Mouse (Mus musculus) lung, postnatal 4 days (tissue): ENCODE data around the gene Rpp14.

Experiments
- DNase-seq, 2 experiments: peaks; one replicate each; pipeline ENCODE4 v3.0.0; 2021

The Rpp14 gene

DNA sequence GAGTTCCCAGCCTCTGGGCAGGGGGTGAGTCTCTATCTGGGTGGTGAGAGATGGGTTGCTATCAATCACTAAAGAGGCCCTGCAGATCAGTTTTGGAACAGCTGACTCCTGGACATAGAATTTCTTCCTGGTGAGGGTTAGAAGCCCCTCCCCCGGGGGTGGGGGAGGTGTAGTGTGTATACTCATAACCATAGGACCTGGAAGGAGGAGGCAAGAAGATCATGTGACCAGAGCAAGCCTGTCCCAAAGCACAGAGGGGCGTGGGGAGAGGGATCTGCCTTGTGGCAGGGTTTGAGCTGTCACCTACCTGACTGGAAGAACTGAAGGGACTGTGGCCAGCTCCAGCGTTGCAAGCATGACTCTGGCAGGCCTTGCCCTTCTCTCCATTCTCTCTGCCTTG, 18.1 kb upstream of the Rpp14 start:
- DNase-seq: no peak

DNA sequence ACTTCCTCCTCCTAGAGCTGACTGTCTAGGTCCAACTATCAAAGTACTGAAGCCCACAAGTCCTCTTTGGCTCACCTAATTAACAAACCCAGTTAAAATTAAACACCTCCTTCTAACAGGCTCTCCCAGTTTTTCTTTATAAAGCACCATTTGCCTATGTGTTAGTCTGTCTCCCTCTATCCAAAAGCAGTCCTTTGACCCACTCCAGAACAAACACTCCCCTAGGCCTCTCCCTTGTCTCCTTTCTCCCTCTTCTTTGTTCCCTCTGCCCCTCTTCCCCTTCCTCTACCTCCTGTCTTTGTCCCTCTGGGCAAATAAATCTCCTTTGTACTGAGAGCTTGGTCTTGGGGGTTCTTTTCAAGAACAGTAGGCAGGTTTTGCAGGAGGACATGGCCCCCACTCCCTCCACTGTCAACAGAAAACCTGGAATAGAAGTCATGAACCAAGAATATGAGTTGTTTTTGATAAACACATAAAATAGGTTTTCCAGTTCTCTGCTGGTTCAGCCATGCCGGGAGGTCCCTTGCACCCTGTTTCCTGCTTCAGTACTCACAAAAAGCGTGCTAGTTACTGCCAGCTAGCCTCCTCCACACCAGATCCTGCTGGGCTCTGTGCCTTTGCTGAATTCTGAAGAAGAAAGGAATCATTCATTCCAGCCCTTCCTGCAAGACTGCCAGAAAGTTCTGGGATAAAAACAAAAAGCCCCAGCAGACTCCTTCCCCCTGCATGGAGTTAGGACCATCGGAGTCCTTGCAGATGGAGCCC, 17.4 kb upstream of the Rpp14 start:
- no peak for DNase-seq

DNA sequence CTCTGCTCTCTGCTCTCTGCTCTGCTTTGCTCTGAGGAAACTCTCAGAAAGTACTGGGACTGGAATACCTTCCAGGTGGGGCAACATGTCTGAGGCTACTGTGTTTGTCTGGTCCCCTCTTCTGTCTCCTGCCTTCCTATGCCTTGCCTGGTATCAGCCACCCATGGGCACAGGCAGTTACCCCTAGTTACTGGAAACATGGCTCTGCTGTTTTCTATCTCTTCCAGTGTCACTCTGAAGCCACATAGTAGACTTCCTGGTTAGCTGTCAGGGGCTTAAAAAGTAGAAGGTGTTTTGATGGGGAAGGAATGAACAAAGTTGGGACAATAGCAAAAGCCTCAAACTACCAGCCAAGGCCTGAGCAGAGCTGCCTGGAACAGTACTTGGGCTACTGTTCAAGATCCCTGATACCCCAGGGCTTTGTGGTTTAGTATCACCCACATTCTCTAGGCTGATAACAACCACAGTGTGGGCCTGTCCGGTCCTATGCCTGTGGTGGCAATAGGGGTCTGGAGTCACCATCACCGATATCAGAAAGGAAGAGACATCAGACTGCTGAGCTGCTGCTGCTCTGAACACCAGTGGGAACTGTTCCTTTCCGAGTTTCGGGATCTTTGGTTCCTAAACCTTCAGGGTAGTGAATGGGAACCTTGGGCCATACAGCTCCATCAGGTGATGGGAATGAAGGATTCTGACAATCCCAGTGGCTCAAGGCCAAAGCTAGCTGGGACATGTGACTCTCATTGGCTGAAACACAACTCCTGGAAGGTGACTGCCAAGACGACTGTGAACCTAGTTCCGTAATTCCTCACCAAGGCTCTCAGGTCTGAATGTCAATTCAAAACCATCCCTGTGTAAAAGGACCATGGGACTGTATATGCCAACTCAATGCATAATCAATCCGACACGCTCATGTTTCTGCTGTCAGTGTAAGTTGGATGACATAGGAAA, 16.1 kb upstream of the Rpp14 start:
- DNase-seq: no peak

DNA sequence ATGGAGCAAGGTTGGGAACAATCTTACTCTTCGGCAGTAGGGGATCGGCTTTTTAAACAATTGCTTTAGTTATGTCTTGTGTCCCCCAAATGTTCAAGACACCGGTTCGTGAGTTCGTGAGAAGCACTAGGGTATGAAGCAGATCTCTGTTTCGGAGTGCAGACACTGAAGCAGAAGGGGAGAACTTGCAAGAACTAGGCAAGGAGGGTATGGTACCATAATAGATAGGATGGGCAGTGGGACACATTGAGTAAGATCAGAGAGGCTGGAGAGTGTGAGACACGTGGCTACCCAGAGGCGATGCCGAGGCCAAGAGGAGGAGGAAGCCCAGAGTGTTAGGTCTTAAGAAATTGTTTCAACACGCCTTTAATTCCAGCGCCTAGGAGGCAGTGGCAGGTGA, 551 bp downstream of the Rpp14 start:
- peak; percentile 40 to 42 for DNase-seq

DNA sequence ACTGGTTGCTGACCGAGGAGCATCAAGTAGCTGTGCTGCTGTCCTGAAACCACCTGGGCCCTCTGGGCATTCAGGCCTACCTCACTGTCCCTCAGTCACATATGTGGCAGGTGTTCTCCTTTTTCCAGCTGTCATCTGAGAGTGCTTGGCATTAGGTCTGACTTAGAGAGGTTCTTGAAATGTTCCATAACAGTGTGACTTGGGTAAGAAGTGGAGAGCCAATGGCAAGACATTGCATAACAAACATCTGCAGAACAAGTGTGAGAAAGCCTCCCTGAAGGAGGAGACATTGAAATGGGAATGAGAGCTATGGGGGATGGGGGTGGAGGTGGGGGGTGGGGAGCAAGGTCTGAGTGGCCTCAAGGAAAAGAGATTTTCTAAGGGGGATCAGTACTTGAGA, 2.8 kb downstream of the Rpp14 start:
- DNase-seq: no peak

DNA sequence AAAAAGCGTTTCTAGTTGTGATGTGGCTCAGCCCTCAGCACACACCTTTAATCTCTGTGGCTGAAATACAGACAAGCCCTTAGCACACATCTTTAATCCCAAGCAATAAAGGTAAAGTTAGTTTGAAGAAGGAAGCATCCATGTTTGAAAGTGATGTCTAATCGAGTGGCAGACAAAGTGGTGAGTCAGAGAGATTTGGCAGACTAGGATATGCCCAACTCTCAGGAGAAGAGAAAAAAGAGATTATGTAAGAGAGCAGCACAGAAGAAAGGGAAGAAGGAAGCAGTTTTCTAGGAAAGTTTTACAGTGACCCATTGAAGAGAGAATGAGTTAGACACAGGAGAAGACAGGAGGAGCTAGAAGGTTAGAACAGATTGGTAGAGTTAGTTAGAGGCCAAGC, 8.8 kb downstream of the Rpp14 start:
- DNase-seq: no peak

DNA sequence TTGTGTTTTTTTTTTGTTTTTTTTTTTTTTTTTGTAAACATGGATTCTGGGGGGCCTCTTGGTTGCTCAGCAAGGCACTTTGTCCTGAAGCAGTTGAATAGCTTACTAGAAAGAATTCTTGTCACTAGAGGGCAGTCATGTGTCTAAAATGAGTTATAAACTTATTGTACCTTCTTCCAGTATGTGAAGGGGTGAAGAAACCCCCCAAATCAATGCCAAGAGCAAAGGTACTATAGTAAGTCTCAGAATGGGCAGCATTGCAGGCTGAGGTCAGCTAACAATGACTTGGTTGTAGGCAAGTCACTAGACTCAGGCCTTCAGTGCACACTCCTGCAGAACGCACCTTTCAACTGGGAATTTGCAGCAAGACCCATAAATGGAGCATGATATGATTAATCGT, 12.4 kb downstream of the Rpp14 start:
- no peak for DNase-seq

DNA sequence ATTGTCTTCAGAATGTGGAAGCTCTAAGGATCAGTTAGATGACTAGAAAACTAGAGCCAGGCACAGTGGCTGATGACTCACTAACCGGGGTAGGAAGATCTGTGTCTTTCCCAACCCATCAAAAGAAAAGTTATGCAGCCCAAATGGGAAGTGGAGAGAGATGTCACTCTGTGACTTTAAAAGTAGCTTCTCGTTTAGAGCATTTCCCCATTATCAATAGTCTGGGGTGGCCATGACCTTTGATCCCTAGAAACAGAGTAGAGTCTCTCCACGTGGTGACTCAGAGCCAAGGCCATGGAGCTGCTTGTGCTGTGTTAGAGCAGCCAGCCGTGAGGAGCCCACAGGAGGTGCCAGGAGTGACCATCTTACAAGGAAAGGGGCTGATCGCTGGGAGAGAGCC, 13.3 kb downstream of the Rpp14 start:
- no peak for DNase-seq

DNA sequence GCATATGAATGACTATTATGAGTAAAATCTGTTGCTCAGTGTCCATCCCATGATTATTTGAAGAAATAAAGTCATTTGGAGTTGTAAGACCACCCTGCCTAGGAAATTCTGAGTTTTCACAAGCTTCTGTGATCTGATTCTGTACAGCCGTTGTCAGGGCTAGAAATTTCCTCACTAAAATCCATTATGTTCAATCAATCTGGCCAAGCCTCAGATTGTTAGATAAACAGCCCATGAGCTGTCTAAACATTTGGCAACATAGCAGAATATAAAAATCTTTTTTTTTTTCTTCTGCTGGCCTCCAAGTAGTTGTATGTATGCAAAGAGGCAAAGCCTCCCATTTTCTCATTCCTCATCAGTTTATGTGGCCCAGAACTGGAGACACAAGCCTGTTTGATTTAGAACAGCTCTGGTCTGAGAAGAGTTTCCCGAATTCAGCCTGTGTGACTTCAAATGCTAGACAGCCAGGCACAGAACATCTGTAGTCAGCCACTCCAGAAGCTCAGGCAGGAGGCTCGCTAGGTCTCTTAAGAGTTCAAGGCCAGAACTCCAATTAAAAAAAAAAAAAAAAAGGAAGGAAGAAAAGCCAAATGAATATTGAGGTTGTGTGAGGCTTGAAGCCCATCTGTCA, 14.9 kb downstream of the Rpp14 start:
- peak; percentile 23 to 35 for DNase-seq

DNA sequence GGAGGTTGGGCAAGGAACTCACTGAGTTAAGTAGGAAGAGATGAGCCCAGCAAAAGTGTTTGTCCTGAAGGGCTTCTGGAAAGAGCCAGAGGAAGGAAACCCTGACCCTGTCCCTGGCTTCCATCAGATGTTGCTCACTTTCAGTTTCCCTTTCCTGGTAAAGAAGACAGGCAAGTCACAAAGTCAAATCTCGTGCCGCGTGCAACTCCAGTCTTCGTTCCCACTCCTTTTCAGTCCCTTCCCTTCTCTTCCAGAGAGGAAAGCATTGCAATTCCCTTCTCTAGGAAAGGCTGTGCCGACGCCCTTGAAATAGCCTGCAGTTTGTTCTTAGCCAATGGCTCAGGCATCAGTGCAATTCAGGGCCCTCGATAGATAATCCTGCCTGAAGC, 15.4 kb downstream of the Rpp14 start:
- DNase-seq: peak; percentile 37 to 41

DNA sequence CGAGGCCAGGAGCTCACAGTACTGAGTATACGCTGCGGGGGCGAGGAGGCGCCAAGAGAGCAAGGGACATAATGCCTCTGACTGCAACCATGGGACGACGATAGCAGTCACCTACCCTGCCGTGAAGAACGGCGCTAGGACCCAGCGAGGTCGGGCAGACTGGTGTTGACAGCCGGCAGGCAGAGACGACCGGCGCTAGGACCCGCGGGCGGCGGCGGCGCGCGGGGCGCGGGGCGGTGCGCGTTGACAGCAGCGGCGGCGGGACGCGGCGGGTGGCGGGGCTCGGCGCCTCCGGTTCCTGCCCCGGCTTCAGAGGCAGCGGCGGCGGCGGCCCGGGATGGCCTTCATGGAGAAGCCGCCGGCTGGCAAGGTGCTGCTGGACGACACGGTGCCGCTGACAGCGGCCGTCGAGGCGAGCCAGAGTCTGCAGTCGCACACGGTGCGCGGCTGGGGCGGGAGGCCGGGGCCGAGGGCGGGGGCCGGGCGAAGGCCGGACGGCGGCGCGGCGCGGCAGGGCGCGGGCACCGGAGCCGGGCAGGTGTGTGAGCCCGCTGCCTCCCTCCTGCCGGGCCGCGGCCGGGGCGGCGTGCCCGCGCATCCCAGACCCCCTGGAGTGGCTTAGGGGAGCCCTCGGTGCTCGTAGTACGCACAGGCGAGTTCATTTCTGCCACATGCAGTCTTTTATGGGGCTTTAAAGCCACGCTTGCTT, 18.0 kb downstream of the Rpp14 start, which contains the start of gene Pxk:
TSS of gene Pxk (plus strand) at position 234 of the 709 bp plus-strand sequence.
- peak; percentile 92 to 93 for DNase-seq

DNA sequence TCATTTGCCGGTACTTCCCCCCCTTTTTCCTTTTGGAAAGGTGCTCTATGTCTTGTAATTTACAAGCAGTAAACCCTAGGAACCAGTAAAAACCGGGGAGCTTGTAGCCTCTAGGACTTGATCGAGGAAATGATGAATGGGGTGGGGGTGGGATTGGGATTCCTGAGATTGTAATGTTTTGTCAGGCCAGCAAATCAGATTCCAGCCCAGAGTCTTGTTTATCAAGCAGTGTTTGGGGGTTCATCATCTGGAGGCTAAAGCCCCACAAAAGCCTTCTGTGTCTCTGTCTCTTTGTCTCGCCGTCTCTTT, 18.5 kb downstream of the Rpp14 start:
- DNase-seq: no peak

DNA sequence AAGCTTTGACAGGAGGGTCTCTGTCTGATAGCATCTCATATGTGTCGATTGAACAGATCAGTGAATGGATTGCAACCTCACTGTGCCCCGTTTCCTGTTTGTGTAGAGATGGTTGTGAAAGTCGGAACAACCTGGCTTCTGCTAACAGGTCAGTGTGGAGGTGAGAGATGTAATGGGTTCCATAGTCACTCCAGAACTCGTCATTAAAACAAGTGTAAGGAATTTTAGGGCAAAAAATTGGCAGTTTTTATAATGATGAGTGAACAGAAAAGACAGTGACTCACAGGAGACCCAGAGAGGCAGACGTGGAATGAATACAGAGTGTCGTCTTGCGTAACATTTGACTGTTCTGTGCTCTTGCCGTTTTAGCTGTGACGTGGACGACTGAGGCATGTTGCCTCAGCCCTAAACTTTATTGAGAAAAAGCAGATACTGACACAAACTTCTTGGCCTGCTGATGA, 19.4 kb downstream of the Rpp14 start:
- DNase-seq: peak in 1 of 2 experiments; percentile 22

DNA sequence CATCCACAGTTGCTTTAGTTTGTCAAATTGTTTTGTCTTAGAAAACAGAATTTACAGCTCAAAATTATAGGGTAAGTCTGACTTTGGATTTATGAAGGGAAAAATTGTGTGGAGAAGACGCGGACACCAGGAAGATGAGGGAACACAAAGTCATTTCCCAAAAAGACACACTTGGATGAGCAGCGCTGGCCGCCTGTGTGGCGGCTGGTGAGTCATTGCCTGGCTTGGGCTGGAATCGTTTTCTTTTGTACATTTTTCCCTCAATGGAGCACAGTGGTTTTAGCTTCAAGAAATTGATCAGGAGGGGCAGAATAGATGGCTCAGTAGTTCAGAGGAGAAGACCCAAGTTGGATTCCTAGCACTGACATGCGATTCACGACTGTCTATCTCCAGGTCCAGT, 21.7 kb downstream of the Rpp14 start:
- no peak for DNase-seq

DNA sequence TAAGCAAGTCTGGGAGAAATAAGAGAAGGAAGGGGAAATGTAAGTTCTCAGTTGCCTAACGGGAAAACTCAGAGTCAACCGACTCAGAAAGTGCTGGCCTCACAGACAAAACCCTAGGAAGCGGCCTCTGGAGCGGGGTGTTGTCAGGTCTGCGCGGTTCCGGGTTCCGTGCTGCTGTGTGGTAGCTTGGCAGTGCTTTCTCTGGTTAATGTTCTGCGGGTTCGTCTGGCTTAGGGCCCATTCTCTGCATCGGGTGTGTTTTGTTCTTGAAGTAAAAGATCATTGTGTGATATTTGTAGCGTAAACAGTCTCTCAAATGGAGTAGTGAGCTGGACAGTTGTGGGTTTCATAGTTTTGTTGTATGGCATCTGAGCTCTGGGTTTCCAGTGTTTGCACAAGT, 22.5 kb downstream of the Rpp14 start:
- DNase-seq: peak in 1 of 2 experiments; percentile 28

DNA sequence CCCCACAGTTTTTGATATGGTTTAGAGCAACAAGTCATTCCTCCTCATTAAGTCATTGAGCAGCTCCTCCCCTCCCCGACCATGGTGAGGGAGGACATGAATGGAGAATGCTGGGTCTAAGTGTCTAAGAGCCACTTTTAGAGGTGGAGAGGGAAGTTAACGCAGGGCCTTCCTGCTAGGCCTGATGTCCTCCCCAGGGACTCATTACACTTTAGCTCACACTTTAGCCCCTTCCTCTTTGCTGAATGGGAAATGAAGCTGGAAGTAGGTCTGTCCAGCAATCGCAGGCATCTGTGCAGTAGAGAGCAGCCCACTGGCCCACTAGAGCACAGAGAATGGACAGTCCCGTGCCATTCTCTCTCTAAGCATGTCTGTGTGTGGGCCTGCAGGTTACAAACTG, 27.9 kb downstream of the Rpp14 start:
- no peak for DNase-seq

DNA sequence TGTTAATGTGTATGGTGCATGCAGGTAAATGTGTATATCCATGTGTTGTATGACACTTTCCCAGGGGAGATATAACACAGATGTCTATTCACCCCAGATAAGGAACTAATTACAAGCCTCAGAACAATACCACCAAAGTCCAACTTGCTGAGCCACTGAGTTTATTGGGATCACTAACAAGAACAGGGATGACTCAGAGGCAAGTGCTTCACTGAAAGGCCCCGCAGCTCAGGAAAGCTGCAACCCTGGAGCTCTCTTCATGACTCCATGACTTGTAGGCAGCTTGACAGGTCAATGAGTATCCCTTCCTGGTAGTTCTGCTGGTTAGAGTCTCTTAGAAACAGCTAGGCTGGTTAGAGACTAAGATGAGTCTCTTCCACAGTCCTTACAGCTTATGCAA, 28.8 kb downstream of the Rpp14 start:
- DNase-seq: no peak

DNA sequence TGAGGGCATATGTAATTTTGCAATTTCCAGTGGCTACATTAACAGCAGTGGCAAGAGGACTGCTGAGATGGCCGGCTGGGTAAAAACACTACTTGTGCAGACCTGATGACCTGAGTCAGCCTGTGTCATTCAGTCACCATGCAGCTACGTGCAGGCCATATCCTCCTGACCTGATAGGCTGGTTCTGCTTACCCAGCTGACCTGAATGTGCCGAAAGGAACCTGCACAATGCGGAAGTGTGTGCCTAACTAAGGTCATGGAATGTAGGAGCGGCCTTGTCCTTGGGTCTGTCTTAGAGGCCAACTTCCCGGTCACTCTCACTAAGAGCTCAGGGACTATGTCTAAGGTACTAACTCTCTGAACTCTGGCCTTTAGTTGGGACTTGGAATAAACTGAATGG, 31.4 kb downstream of the Rpp14 start:
- no peak for DNase-seq

DNA sequence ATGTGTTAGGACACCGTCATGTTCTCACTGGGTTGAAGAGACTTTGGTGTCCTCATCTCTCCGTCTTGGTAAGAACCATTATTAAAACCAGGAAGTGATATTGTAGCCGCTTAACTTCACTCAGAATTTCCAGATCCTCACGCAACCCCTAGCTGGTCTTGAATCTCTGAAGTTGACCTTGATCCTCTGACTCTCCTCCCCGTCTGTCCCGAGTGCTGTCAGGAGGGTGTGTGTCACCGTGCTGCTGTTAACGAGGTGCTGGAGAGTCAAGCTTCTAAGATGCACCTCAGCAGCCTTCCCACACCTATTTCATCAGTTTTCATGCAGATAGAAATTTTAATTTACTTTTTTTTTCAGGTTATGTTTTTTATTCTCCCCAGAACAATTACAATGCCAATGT, 31.9 kb downstream of the Rpp14 start:
- DNase-seq: no peak

DNA sequence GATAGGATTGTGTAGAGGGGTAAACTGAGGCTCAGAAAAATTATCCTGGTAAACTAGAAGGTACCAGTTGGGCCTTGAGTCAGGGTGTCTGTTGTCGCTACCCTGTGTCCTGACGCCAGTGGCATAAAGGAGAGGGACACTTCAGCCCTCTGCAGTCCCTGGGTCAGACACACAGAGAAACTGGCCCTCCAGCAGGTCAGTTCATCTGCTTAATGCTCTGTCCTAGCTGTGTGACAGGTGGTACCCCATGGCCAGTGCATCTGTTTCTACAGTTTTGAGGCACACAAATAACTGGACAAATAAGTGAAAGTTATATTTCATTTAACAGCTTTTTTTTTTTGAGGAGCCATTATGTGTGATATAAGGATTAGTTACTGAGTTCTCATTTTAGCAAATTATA, 33.4 kb downstream of the Rpp14 start:
- DNase-seq: no peak

DNA sequence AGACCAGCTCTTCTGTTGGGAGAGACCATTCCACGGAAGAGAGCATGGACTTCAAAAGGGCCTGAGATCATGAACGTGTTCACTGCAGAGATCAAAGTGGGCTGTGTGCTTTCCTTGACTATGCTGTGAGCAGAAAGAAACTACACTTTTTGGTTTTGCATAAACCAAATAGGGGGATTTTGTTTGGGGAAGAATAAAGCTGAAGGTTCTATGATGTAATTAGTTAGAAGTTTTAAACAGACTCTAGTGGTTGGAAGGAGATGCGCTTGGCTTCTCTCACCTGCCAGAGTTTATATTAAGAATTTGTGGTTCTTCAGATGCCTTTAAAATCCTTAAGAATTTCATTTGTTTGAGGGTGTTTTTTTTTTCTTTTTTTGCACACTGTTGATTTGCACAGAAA, 34.1 kb downstream of the Rpp14 start:
- no peak for DNase-seq

DNA sequence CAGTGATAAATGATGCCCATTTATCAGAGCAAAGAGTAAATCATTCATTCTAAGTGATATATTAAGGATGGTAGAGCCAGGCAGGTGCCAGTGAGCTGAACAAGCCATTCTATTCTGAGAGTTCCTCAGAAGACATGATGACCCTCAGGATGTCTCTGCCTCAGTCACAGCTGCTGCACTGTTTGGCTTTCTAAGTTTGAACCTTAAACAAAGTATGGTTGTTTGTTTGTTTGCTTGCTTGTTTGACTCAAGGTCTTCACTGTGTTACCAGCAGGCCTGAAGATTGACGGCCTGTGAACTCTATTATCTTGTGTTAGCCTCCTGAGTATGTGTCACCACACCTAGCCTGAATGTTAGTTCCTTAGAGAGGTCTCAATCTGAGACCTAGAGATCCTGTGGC, 34.6 kb downstream of the Rpp14 start:
- DNase-seq: no peak

DNA sequence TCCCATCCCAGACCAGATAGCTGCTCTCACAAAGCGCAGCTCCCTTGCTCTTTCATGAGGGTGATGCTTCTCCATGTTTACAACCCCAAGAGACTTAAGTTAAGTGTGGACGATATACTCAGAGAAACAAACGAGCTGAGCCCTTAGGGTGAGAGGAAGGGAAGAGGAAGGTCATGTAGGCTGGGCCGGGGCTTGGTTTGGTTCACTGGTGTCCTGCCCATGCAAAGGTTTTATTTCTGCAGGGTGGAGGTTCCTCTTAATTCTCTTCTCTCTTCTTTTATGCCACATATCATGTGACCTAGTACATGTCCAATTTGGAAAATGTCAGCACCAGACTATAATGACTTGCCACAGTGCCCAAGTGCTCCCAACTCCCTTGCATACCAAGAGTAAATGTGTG, 35.6 kb downstream of the Rpp14 start:
- no peak for DNase-seq
